Mouse (Mus musculus) hindbrain, embryonic 16.5 days (tissue): ENCODE measurements at regions not wholly inside any gene's neighbourhood (a gene's known extent, or its start where the extent isn't known, plus 50 kb on each side); places are given as distances from the start of the nearest gene placed in this dataset.

ENCODE experiments used
- ATAC-seq: fragments of 200-750 bp; cut with Nextera tagmentation; 2 replicates; pipeline ENCODE4 v1.8.0; 2017; ENCODE audit warnings: moderate TSS enrichment, moderate library complexity
- H3K27ac ChIP-seq: fragments of 300-500 bp; sonication (generic); 2 replicates; pipeline ENCODE4 v1.5.1; 2014; ENCODE audit warnings: low read depth, mild to moderate bottlenecking, control low read depth, low read length, moderate library complexity
- H3K27me3 ChIP-seq: fragments of 300-500 bp; sonication (generic); replicated peaks from 2 replicates; pipeline ENCODE4 v1.6.1; 2014; ENCODE audit warnings: low read length; ENCODE audit not compliant: control insufficient read depth, insufficient read depth
- H3K36me3 ChIP-seq: fragments of 300-500 bp; sonication (generic); 2 replicates; pipeline ENCODE4 v1.6.1; 2014; ENCODE audit warnings: mild to moderate bottlenecking, low read length, moderate library complexity, mixed read lengths; ENCODE audit not compliant: control insufficient read depth, insufficient read depth
- H3K4me1 ChIP-seq: fragments of 300-500 bp; sonication (generic); 2 replicates; pipeline ENCODE4 v1.6.1; 2014; ENCODE audit warnings: low read depth, low read length; ENCODE audit not compliant: control insufficient read depth, insufficient read depth
- H3K4me2 ChIP-seq: fragments of 300-500 bp; sonication (generic); 2 replicates; pipeline ENCODE4 v1.6.1; 2014; ENCODE audit warnings: mild to moderate bottlenecking, low read length, control low read depth, moderate library complexity
- H3K4me3 ChIP-seq: fragments of 300-500 bp; sonication (generic); 2 replicates; pipeline ENCODE4 v1.5.1; 2014; ENCODE audit warnings: mild to moderate bottlenecking, low read length, control low read depth, moderate library complexity
- H3K9ac ChIP-seq: fragments of 300-500 bp; sonication (generic); 2 replicates; pipeline ENCODE4 v1.6.1; 2014; ENCODE audit warnings: low read depth, mild to moderate bottlenecking, control low read depth, low read length, moderate library complexity
- H3K9me3 ChIP-seq: fragments of 300-500 bp; sonication (generic); 2 replicates; pipeline ENCODE4 v1.6.1; 2014; ENCODE audit warnings: mild to moderate bottlenecking, low read length, moderate library complexity; ENCODE audit not compliant: control insufficient read depth
- WGBS: fragments of 180-500 bp; shearing (Covaris S2); extraction: QIAGEN DNeasy Blood & Tissue Kit; methylation state at CpG from one replicate; pipeline ENCODE4 v1.1.7; 2014; 5-methylcytosine and 5-hydroxymethylcytosine counted together

GRCm38 (mm10) chr3:43700711-43701110, 1677.5 kb upstream of the Pcdh10 start:
- Histone ChIP-seq H3K9me3 (no peaks in the 10 kb centered on the region), H3K4me3 (no peak overlapping the region), H3K27me3 (no peaks in the 10 kb centered on the region), H3K36me3 (no peaks in the 10 kb centered on the region), H3K9ac (no peak overlapping the region), H3K4me2 (no peak overlapping the region), H3K27ac (no peak overlapping the region), H3K4me1 (no peaks in the 10 kb centered on the region)
- 95% methylated on average over 1 of the region's 1 CpGs for WGBS
- ATAC-seq = no peak

- Histone ChIP-seq H3K4me1 (no peaks in the 10 kb centered on the region), H3K9ac (no peak overlapping the region), H3K4me3 (no peak overlapping the region), H3K4me2 (no peak overlapping the region), H3K9me3 (no peaks in the 10 kb centered on the region), H3K36me3 (no peaks in the 10 kb centered on the region), H3K27me3 (no peaks in the 10 kb centered on the region), H3K27ac (no peak overlapping the region)
- ATAC-seq = 0 out of 2 replicates have a peak, but pooled peaks have one; percentile 42
Measured at GRCm38 (mm10) chr3:43719768-43720383, 1658.3 kb upstream of the Pcdh10 start.
